Mouse (Mus musculus) erythroblast, embryonic 14.5 days (primary cell): ENCODE data around the gene Npnt. TPM values are rescaled to one million over a fixed set of nuclear protein-coding genes. Genes with fewer than 3 reads are reported as not detected.

Source experiments
- H3K27me3 ChIP-seq: 2 replicates; pipeline ENCODE4 v1.6.1; 2012; ENCODE audit warnings: inconsistent platforms; ENCODE audit not compliant: control insufficient read depth
- H3K36me3 ChIP-seq: 2 replicates; pipeline ENCODE4 v1.6.1; 2012; ENCODE audit warnings: mild to moderate bottlenecking, inconsistent platforms; ENCODE audit not compliant: control insufficient read depth
- H3K4me1 ChIP-seq: 2 replicates; pipeline ENCODE4 v1.6.1; 2012; ENCODE audit warnings: inconsistent platforms; ENCODE audit not compliant: control insufficient read depth
- H3K4me3 ChIP-seq: replicated peaks from 2 replicates; pipeline ENCODE3; 2012; ENCODE audit warnings: moderate library complexity, mild to moderate bottlenecking, inconsistent platforms
- H3K9me3 ChIP-seq: 2 replicates; pipeline ENCODE4 v1.6.1; 2012; ENCODE audit warnings: low read length, inconsistent platforms, mixed read lengths; ENCODE audit not compliant: control insufficient read depth
- GATA1 ChIP-seq: IDR thresholded peaks from 2 replicates; pipeline ENCODE4 v1.6.1; 2012; ENCODE audit warnings: low read length, inconsistent platforms, mixed read lengths
- TAL1 ChIP-seq: IDR thresholded peaks from 3 replicates; pipeline ENCODE4 v1.6.1; 2012; ENCODE audit warnings: low read length, inconsistent platforms, mixed read lengths
- polyA plus RNA-seq: library from polyadenylated mRNA; stranded (reverse); fragments of >175 nt; gene quantifications from 2 replicates; pipeline ENCODE4 v1.2.3, GENCODE M21; 2012

The Npnt gene
- polyA plus RNA-seq, 1 experiment: not detected

DNA sequence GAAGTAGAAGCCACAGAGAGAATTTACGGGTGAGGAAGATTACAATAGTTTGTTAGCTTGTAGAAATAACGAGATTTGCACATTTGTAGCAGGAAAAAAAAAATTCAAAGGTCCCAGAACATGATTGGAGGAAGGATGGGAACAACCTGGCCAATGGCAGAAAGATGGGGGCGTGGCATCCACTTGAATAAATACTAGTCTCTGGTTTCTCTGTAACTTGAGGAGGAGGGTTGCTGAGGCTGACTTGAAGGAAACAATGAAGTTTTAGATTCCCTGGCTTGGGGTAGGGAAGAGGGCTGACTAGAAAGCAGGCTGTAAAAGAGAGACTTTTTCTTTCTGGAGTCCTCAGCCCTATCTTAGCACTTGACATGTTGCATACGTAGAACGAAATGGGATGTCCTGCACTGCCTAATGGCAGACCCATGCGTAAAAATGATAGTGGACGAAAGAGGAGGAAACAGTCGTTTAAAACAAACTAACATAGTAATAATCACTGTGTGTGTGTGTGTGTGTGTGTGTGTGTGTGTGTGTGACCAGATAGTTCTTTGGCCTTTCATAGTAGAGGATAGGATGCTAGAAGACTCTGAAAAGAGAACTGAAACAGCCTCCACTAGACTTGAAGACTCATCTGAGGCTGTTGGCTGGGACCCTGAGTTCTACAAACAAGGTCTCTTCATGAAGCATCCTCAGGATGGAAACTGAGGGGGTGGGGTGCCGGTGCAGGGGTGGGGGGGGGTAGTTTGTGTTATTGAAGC, 94.5 kb downstream of the Npnt start:
- Histone ChIP-seq H3K9me3 (no peaks in the 10 kb centered on the region), H3K4me3 (no peak overlapping the region), H3K27me3 (no peaks in the 10 kb centered on the region), H3K36me3 (no peaks in the 10 kb centered on the region), H3K4me1 (no peaks in the 10 kb centered on the region; the same call in 1 of the 2 replicates)
- TF ChIP-seq GATA1 (no peak), TAL1 (no peak)

DNA sequence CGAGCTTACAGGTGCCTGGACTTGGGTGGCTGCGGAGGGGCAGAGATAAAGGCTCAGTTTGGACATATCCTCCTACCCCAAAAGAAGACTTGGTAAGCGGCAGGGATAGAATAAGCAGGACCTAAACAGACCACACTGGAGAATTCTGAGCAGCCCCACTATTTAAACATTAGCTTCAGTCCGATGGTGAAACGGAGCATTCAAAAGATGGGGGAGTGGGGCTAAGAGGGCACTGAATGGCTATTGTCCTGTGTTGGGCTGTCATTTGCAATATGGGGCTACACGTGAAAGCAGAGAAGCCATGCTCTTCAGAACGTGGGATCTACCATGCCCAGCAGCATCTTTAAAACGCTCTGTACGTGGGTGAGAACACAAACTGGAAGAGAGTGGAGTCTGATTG, 95.8 kb downstream of the Npnt start:
- H3K36me3 ChIP-seq: no peaks in the 10 kb centered on the region
- TF ChIP-seq TAL1: no peak
- TF ChIP-seq GATA1: no peak
- H3K4me1 ChIP-seq: no peaks in the 10 kb centered on the region; the same call in 1 of the 2 replicates
- no peak overlapping the region for H3K4me3 ChIP-seq
- H3K9me3 ChIP-seq: no peaks in the 10 kb centered on the region
- H3K27me3 ChIP-seq: no peaks in the 10 kb centered on the region

DNA sequence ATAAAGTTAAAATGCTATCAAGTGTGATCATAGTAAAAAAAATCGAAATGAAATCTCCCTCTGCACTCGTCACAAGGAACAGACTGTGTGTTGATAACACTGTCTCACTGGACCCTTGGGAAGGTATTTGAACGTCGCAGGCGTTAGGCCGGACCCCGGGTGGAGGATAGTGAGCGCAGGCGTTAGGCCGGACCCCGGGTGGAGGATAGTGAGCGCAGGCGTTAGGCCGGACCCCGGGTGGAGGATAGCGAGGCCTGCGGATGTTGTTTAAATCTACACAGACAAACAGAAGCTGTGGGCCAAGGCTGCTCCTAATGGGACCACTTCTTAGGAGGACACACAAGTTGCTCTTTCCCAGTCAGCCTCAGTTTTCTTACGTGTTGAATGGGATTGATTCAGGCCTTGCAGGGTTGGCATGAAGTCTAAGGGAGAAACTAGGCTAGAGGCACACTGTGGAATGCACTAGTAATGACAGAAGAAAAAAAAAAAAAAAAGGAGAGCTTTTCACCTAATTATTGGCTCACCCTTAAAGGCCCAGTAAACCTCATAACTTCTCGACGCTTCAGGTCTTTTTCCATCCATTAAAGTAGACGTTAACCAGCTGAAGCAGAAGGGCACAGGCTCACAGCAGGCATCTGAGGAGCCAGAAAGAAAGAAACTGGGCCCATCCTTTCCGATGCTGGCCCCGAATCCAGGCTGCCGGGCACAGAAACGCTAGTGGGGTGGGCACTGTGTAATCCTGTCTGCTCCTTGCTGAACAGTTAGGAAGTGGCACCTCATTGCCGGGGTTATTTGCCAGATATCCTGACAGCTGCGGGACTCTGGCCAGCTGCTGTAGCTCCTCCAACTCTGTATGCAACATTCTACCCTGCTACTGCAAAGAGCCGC, 98.0 kb downstream of the Npnt start:
- Histone ChIP-seq H3K27me3 (no peaks in the 10 kb centered on the region), H3K4me1 (no peaks in the 10 kb centered on the region), H3K4me3 (no peak overlapping the region), H3K9me3 (no peaks in the 10 kb centered on the region), H3K36me3 (no peaks in the 10 kb centered on the region)
- TF ChIP-seq TAL1 (no peak), GATA1 (no peak)

DNA sequence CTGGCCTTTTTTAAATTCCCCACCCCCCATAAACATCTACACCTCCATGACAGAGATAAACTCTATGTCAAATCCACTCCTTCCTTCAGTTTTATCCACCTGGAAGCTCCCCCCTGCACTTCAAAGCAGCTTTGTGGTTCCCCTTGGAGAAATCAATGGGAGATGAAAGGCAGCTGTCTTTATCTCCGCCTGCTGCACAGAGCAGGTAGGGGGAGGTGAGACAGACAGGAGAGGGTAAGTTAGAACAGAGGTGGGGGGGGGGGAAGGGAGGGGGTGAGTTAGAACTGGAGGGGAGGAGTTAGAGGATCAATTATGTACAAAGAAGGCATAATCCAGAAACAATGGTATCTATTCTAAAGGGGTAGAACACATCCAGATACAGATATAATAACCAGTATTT, 98.7 kb downstream of the Npnt start:
- Histone ChIP-seq H3K27me3 (no peaks in the 10 kb centered on the region), H3K4me1 (no peaks in the 10 kb centered on the region), H3K9me3 (no peaks in the 10 kb centered on the region), H3K36me3 (no peaks in the 10 kb centered on the region), H3K4me3 (no peak overlapping the region)
- no peak for TF ChIP-seq GATA1
- TF ChIP-seq TAL1: no peak

- H3K4me3 ChIP-seq: no peak overlapping the region
- no peak for TF ChIP-seq TAL1
- no peak for TF ChIP-seq GATA1
- H3K36me3 ChIP-seq: no peaks in the 10 kb centered on the region
- no peaks in the 10 kb centered on the region for H3K9me3 ChIP-seq
- H3K27me3 ChIP-seq: no peaks in the 10 kb centered on the region
- H3K4me1 ChIP-seq: no peaks in the 10 kb centered on the region
Measured at GRCm38 (mm10) chr3:132850431-132850830, 99.7 kb downstream of the Npnt start.

GRCm38 (mm10) chr3:132849669-132850068, 100.4 kb downstream of the Npnt start:
- no peaks in the 10 kb centered on the region for H3K4me1 ChIP-seq
- H3K4me3 ChIP-seq: no peak overlapping the region
- TF ChIP-seq GATA1: no peak
- no peak for TF ChIP-seq TAL1

GRCm38 (mm10) chr3:132842676-132843075, 107.4 kb downstream of the Npnt start:
- Histone ChIP-seq H3K27me3 (no peaks in the 10 kb centered on the region), H3K36me3 (peaks cover 14% of the 10 kb centered on the region), H3K4me3 (no peak overlapping the region), H3K9me3 (no peaks in the 10 kb centered on the region), H3K4me1 (no peaks in the 10 kb centered on the region)
- TF ChIP-seq TAL1 (no peak), GATA1 (no peak)

More at GRCm38 (mm10) chr3:132849669-132850068, 100.4 kb downstream of the Npnt start:
- Histone ChIP-seq H3K9me3 (no peaks in the 10 kb centered on the region), H3K36me3 (no peaks in the 10 kb centered on the region), H3K27me3 (no peaks in the 10 kb centered on the region)

- H3K4me1 ChIP-seq: no peaks in the 10 kb centered on the region
- no peaks in the 10 kb centered on the region for H3K9me3 ChIP-seq
- H3K4me3 ChIP-seq: no peak overlapping the region
- peaks cover 14% of the 10 kb centered on the region for H3K36me3 ChIP-seq
- TF ChIP-seq GATA1 (no peak), TAL1 (no peak)
- H3K27me3 ChIP-seq: no peaks in the 10 kb centered on the region
Measured at GRCm38 (mm10) chr3:132839516-132839915, 110.6 kb downstream of the Npnt start.
